Mouse (Mus musculus) myocyte (in vitro differentiated cells): ENCODE measurements around the gene Nos1. TPM values are rescaled to one million over a fixed set of nuclear protein-coding genes. Genes with fewer than 3 reads are reported as not detected.

Experiments used
- H3K27me3 ChIP-seq: one replicate; pipeline ENCODE4 v1.6.1; 2011; ENCODE audit not compliant: control insufficient read depth, insufficient read depth, insufficient read length
- H3K36me3 ChIP-seq: one replicate; pipeline ENCODE4 v1.6.1; 2011; ENCODE audit not compliant: control insufficient read depth, insufficient read depth
- H3K4me2 ChIP-seq: one replicate; pipeline ENCODE4 v1.6.1; 2011; ENCODE audit warnings: low read depth, control low read depth
- H3K4me3 ChIP-seq: one replicate; pipeline ENCODE4 v1.5.1; 2011; ENCODE audit warnings: mild to moderate bottlenecking, control low read depth, moderate library complexity
- H3K79me2 ChIP-seq: one replicate; pipeline ENCODE4 v1.6.1; 2011; ENCODE audit not compliant: control insufficient read depth, insufficient read depth
- H3ac ChIP-seq: one replicate; pipeline ENCODE4 v1.6.1; 2011; ENCODE audit not compliant: control insufficient read depth, insufficient read length
- CEBPB ChIP-seq: IDR thresholded peaks from 2 replicates; pipeline ENCODE4 v1.6.1; 2011; ENCODE audit warnings: mild to moderate bottlenecking, moderate library complexity; ENCODE audit not compliant: poor library complexity, insufficient read depth, severe bottlenecking
- E2F4 ChIP-seq: IDR thresholded peaks from one replicate; pipeline ENCODE4 v1.6.1; 2011; ENCODE audit warnings: mild to moderate bottlenecking, control low read depth, moderate library complexity; ENCODE audit not compliant: insufficient read depth
- MAX ChIP-seq: IDR thresholded peaks from one replicate; pipeline ENCODE4 v1.6.1; 2011; ENCODE audit warnings: low read depth, mild to moderate bottlenecking, control low read depth
- MYOD1 ChIP-seq, 3 experiments: IDR thresholded peaks; one replicate each; pipeline ENCODE4 v1.6.1; 2011; ENCODE audit warnings: control low read depth in 2 of 3, low read depth in 2 of 3, mild to moderate bottlenecking in 2 of 3, moderate library complexity in 1 of 3; ENCODE audit not compliant: insufficient read length in 2 of 3, control insufficient read depth in 1 of 3
- MYOG ChIP-seq, 3 experiments: IDR thresholded peaks; one replicate each; pipeline ENCODE4 v1.6.1; 2011; ENCODE audit warnings: control low read depth in 2 of 3, low read depth in 2 of 3, mild to moderate bottlenecking in 2 of 3; ENCODE audit not compliant: insufficient read length in 2 of 3, control insufficient read depth in 1 of 3, insufficient read depth in 1 of 3
- POLR2A ChIP-seq: IDR thresholded peaks from one replicate; pipeline ENCODE4 v1.6.1; 2011; ENCODE audit warnings: low read depth, mild to moderate bottlenecking, control low read depth, moderate library complexity; ENCODE audit not compliant: insufficient read length
- POLR2AphosphoS2 ChIP-seq: IDR thresholded peaks from one replicate; pipeline ENCODE4 v1.6.1; 2011; ENCODE audit warnings: low read depth, control low read depth; ENCODE audit not compliant: insufficient read length
- REST ChIP-seq: IDR thresholded peaks from one replicate; pipeline ENCODE4 v1.6.1; 2011; ENCODE audit warnings: mild to moderate bottlenecking, control low read depth, moderate library complexity; ENCODE audit not compliant: insufficient read depth, insufficient read length
- SRF ChIP-seq: IDR thresholded peaks from one replicate; pipeline ENCODE4 v1.6.1; 2011; ENCODE audit warnings: low read depth; ENCODE audit not compliant: control insufficient read depth, insufficient read length
- TCF12 ChIP-seq: IDR thresholded peaks from one replicate; pipeline ENCODE4 v1.6.1; 2011; ENCODE audit warnings: mild to moderate bottlenecking, control low read depth; ENCODE audit not compliant: poor library complexity, insufficient read depth, severe bottlenecking
- TCF3 ChIP-seq: IDR thresholded peaks from one replicate; pipeline ENCODE4 v1.6.1; 2011; ENCODE audit warnings: low read depth, control low read depth; ENCODE audit not compliant: insufficient read length
- USF1 ChIP-seq: IDR thresholded peaks from one replicate; pipeline ENCODE4 v1.6.1; 2011; ENCODE audit warnings: low read depth, mild to moderate bottlenecking, control low read depth, moderate library complexity
- polyA plus RNA-seq: library from polyadenylated mRNA; unstranded; fragments of >200 nt; fragmentation: generic; extraction: Trizol; gene quantifications from one replicate; pipeline ENCODE4 v1.2.1, GENCODE M21; 2012; ENCODE audit warnings: missing spikeins

Gene Nos1
- polyA plus RNA-seq, 1 experiment: 0.30 TPM

DNA sequence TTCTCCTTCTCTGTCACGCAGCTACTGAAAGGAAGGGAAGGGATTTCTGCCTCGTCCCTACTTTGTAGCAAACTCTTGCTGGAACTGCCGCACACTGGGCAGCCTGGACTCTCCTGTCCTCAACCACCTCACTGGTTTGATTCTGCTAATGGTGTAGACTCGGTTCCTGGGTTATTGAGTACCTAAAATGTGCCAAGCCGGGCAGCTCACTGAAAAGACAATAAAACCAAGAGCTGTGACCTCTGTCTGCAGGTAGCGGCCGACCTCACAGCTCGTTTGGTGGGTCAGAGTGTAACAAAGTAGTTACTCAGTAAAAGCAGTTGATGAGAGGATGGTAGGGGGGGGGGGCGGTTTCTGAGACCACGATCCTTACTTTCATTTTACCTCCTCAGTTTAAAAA lies 72.9 kb downstream of the Nos1 start:
- no peak for TF ChIP-seq POLR2AphosphoS2
- no peak for TF ChIP-seq POLR2A
- TF ChIP-seq CEBPB: no peak
- TF ChIP-seq MYOG (IDR thresholded peaks at IDR 0.05; ENCODE audit: control insufficient read depth in 1 of 3, insufficient read depth in 1 of 3, insufficient read length in 2 of 3, low read depth in 2 of 3): no peak
- no peak for TF ChIP-seq E2F4
- no peak for TF ChIP-seq REST
- no peak for TF ChIP-seq MYOD1 (IDR thresholded peaks at IDR 0.05; ENCODE audit: control insufficient read depth in 1 of 3, insufficient read length in 2 of 3, low read depth in 2 of 3)
- TF ChIP-seq USF1: no peak
- TF ChIP-seq TCF3: no peak
- no peaks in the 10 kb centered on the region for H3K36me3 ChIP-seq
- H3K27me3 ChIP-seq: peaks cover 4% of the 10 kb centered on the region
- no peak overlapping the region for H3K4me3 ChIP-seq
- no peak overlapping the region for H3K4me2 ChIP-seq
- no peaks in the 10 kb centered on the region for H3K79me2 ChIP-seq
- no peak overlapping the region for H3ac ChIP-seq

DNA sequence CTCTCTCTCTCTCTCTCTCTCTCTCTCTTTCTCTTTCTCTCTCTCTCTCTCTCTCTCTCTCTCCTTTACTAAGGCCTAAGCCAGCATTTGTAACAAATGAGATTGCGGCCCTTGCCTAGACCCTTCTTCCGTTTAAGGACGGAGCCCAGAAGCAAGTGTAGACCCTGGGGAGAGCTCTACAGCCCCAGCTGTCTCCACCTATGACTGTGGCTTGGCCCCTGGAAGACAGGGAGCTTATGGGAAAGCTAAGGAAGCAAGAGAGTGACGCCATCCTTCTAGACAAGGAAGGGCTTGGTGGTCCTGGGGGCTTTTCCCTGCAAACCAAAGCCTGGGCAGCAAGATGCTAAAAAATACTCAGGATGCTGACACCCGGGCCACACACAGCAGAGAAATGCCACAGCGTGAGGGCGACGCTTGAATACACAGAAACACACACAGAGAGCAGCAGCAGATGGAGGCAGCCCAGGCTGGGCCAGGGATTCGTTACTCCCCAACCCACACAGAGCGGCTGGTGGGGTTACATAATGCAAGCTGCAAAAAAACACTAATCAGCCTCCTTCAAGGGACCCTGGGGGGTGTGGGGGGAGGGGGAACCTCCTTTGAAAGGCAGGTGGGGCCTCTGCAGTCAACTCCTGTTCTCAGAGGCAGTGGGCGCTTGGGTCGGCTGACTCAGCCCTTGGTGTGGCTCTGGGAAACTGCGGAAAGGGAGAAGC lies 83.9 kb downstream of the Nos1 start:
- Histone ChIP-seq H3ac (no peak overlapping the region), H3K79me2 (no peaks in the 10 kb centered on the region), H3K36me3 (no peaks in the 10 kb centered on the region), H3K4me2 (no peak overlapping the region), H3K4me3 (no peak overlapping the region), H3K27me3 (no peaks in the 10 kb centered on the region)
- no peak for TF ChIP-seq E2F4
- TF ChIP-seq TCF3: no peak
- TF ChIP-seq POLR2AphosphoS2: no peak
- no peak for TF ChIP-seq USF1
- TF ChIP-seq REST: no peak
- TF ChIP-seq CEBPB: no peak

- Histone ChIP-seq H3K79me2 (no peaks in the 10 kb centered on the region), H3K4me3 (no peak overlapping the region), H3ac (no peak overlapping the region), H3K27me3 (no peaks in the 10 kb centered on the region), H3K4me2 (no peak overlapping the region), H3K36me3 (no peaks in the 10 kb centered on the region)
- TF ChIP-seq REST: no peak
- TF ChIP-seq TCF3: no peak
- no peak for TF ChIP-seq POLR2A
- no peak for TF ChIP-seq MYOD1 (IDR thresholded peaks at IDR 0.05; ENCODE audit: control insufficient read depth in 1 of 3, insufficient read length in 2 of 3, low read depth in 2 of 3)
- no peak for TF ChIP-seq E2F4
- no peak for TF ChIP-seq USF1
- no peak for TF ChIP-seq MAX
- TF ChIP-seq CEBPB: no peak
- TF ChIP-seq POLR2AphosphoS2: no peak
- no peak for TF ChIP-seq MYOG (IDR thresholded peaks at IDR 0.05; ENCODE audit: control insufficient read depth in 1 of 3, insufficient read depth in 1 of 3, insufficient read length in 2 of 3, low read depth in 2 of 3)
- TF ChIP-seq SRF: no peak
- no peak for TF ChIP-seq TCF12
These were observed 85.0 kb downstream of the Nos1 start for GRCm38 (mm10) chr5:117865876-117866275.

DNA sequence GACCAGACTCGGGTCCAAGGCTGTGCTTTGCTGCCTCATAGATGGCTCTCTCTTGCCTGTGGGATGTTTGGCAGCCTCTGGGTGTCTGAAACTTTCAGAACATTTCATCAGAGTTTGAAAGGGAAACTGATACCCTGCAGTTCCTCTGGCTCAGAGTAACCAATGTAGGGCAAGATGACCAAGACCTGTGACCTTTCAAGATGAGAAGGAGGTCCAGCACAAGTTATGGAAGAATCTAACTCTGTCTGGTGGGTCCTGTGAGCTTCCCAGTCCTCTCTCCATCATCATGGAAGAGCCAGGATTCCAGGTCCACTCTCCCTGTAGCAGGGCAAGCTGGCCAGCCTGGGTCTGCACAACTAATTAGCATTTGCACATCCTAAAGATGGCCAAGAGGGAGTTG lies 90.8 kb downstream of the Nos1 start:
- TF ChIP-seq MYOG (IDR thresholded peaks at IDR 0.05; ENCODE audit: control insufficient read depth in 1 of 3, insufficient read depth in 1 of 3, insufficient read length in 2 of 3, low read depth in 2 of 3) (no peak), CEBPB (peak; percentile 80), TCF12 (no peak), REST (no peak)
- no peaks in the 10 kb centered on the region for H3K36me3 ChIP-seq
- H3K27me3 ChIP-seq: no peaks in the 10 kb centered on the region
- H3K4me3 ChIP-seq: no peak overlapping the region
- H3ac ChIP-seq: no peak overlapping the region
- peak overlapping the region; percentile 27 for H3K4me2 ChIP-seq
- no peaks in the 10 kb centered on the region for H3K79me2 ChIP-seq

DNA sequence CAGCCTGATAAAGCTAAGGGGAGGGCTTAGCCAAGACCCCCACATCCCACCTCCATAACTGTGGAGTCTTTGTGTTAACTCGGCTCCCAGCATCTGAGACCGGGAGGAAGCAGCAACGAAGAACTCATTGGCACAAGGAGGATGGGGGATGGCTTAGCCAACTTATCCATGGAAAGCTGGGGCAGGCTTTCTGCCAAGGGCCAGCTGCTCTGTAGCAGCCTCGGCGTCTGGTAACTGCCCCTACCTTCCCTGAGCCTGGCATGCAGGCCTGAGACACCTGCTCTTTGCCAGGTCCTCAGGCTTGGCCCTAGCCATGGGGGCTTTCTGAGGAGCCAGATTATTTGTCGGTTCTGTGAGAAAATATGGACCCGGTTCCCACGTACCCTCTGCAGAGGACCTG lies 93.0 kb downstream of the Nos1 start:
- TF ChIP-seq E2F4 (no peak), MYOG (IDR thresholded peaks at IDR 0.05; ENCODE audit: control insufficient read depth in 1 of 3, insufficient read depth in 1 of 3, insufficient read length in 2 of 3, low read depth in 2 of 3) (peak in 1 of 3 experiments; percentile 54), TCF12 (no peak)
- Histone ChIP-seq H3K27me3 (no peaks in the 10 kb centered on the region), H3K36me3 (no peaks in the 10 kb centered on the region), H3ac (no peak overlapping the region), H3K4me3 (no peak overlapping the region), H3K4me2 (peak overlapping the region; percentile 68), H3K79me2 (no peaks in the 10 kb centered on the region)
